Mouse (Mus musculus) liver, embryonic 14.5 days (tissue): ENCODE results near the gene Tnfrsf18. TPM values are rescaled to one million over a fixed set of nuclear protein-coding genes. Genes with fewer than 3 reads are reported as not detected.

Experiments used
- ATAC-seq: fragments of 200-750 bp; cut with Nextera tagmentation; 2 replicates; pipeline ENCODE4 v1.8.0; 2017; ENCODE audit warnings: moderate number of reproducible peaks, mild to moderate bottlenecking, moderate library complexity; ENCODE audit not compliant: insufficient read depth
- DNase-seq, 3 experiments: peaks; one replicate each; pipeline ENCODE4 v3.0.0-alpha.2; 2012 to 2013; ENCODE audit warnings: low read depth in 3 of 3, low spot score in 3 of 3
- H3K27ac ChIP-seq: fragments of 300-500 bp; sonication (generic); 2 replicates; pipeline ENCODE4 v1.5.1; 2014; ENCODE audit warnings: moderate library complexity, mild to moderate bottlenecking, control low read depth, inconsistent platforms
- H3K27me3 ChIP-seq: fragments of 300-500 bp; sonication (generic); 2 replicates; pipeline ENCODE4 v1.6.1; 2014; ENCODE audit warnings: mild to moderate bottlenecking, low read length, moderate library complexity; ENCODE audit not compliant: control insufficient read depth, insufficient read depth
- H3K36me3 ChIP-seq: fragments of 300-500 bp; sonication (generic); replicated peaks from 2 replicates; pipeline ENCODE4 v1.6.1; 2014; ENCODE audit warnings: low read depth; ENCODE audit not compliant: control insufficient read depth, insufficient read depth
- H3K4me1 ChIP-seq, 2 experiments: fragments of 200-500 bp in 1 of 2; fragments of 300-500 bp in 1 of 2; sonication (generic) in 1 of 2; replicated peaks; 2 replicates each; pipeline ENCODE4 v1.6.1; 2012 to 2014; ENCODE audit warnings: antibody characterized with exemption in 1 of 2, inconsistent platforms in 1 of 2, low read length in 1 of 2; ENCODE audit not compliant: control insufficient read depth in 2 of 2, insufficient read depth in 2 of 2
- H3K4me2 ChIP-seq: fragments of 300-500 bp; sonication (generic); 2 replicates; pipeline ENCODE4 v1.6.1; 2014; ENCODE audit warnings: low read depth, mild to moderate bottlenecking, control low read depth, moderate library complexity
- H3K4me3 ChIP-seq, 2 experiments: fragments of 200-500 bp in 1 of 2; fragments of 300-500 bp in 1 of 2; sonication (generic) in 1 of 2; 2 replicates each; pipeline ENCODE4 v1.5.1; 2012 to 2014; ENCODE audit warnings: low read depth in 2 of 2, low read length in 2 of 2, mild to moderate bottlenecking in 2 of 2, control low read depth in 1 of 2, inconsistent platforms in 1 of 2, moderate library complexity in 1 of 2; ENCODE audit not compliant: insufficient read depth in 1 of 2
- H3K9ac ChIP-seq: fragments of 300-500 bp; sonication (generic); replicated peaks from 2 replicates; pipeline ENCODE4 v1.6.1; 2014; ENCODE audit warnings: mild to moderate bottlenecking, control low read depth, moderate library complexity
- H3K9me3 ChIP-seq: fragments of 300-500 bp; sonication (generic); 2 replicates; pipeline ENCODE4 v1.6.1; 2016; ENCODE audit warnings: low read length, mixed read lengths; ENCODE audit not compliant: control insufficient read depth
- CTCF ChIP-seq: IDR thresholded peaks from 2 replicates; pipeline ENCODE4 v1.5.1; 2016; ENCODE audit warnings: antibody characterized with exemption, low read depth, control low read depth
- EP300 ChIP-seq: IDR thresholded peaks from 2 replicates; pipeline ENCODE4 v1.6.1; 2016; ENCODE audit warnings: antibody characterized with exemption, low read depth
- WGBS: fragments of 180-500 bp; shearing (Covaris S2); extraction: QIAGEN DNeasy Blood & Tissue Kit; methylation state at CpG from one replicate; pipeline ENCODE4 v1.1.7; 2014; ENCODE audit not compliant: insufficient replicate concordance; 5-methylcytosine and 5-hydroxymethylcytosine counted together
- polyA plus RNA-seq, 2 experiments: library from polyadenylated mRNA; depleted of rRNA in 1 of 2; stranded (reverse) in 1 of 2; unstranded in 1 of 2; fragments of >200 nt; fragmentation: Nextera tagmentation in 1 of 2; extraction: Ambion mirVana in 1 of 2; gene quantifications; 2 replicates each; pipeline versions ENCODE4 v1.2.1 to v1.2.3; 2012 to 2014

Gene Tnfrsf18
- polyA plus RNA-seq, 2 experiments = 0.39 to 0.53 TPM

DNA sequence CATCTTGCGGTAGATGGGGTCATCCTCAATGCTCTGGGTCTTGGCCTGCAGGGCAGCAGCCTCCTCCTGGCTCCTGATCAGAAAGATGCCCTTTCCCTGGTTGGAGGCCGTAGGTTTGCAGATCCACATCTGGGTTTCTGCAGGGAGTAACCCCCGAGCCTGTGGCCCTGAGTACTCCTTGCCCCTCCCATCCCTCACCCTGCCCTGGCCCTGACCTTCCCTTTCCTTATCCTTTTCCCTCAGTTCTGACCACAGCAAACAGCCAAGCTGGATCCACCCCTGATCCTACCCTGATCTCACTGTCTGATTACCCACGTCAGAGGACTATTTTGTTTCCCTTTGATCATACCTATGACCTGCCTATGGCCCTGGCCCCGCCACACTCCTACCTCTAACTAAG lies 18.8 kb downstream of the Tnfrsf18 start:
- ATAC-seq = no peak
- 46% methylated on average over 5 of the region's 5 CpGs for WGBS
- DNase-seq = no peak

GRCm38 (mm10) chr4:156049779-156050178 lies 23.8 kb downstream of the Tnfrsf18 start:
- Histone ChIP-seq H3K4me3 (no peak overlapping the region), H3K4me2 (no peak overlapping the region), H3K4me1 (peaks cover 0 to 2% of the 10 kb centered on the region in 2 experiments; a peak in 1 of 4 replicates), H3K9me3 (no peaks in the 10 kb centered on the region), H3K36me3 (no peaks in the 10 kb centered on the region), H3K27ac (no peak overlapping the region), H3K9ac (no peak overlapping the region), H3K27me3 (no peaks in the 10 kb centered on the region)
- WGBS = 18% methylated on average over 3 of the region's 3 CpGs
- TF ChIP-seq CTCF (no peak), EP300 (no peak)
- DNase-seq = no peak
- no peak for ATAC-seq

More for the DNA sequence above, 18.8 kb downstream of the Tnfrsf18 start:
- Histone ChIP-seq H3K4me1 (no peaks in the 10 kb centered on the region), H3K36me3 (no peaks in the 10 kb centered on the region), H3K4me2 (no peak overlapping the region), H3K27ac (no peak overlapping the region), H3K9me3 (no peaks in the 10 kb centered on the region), H3K4me3 (no peak overlapping the region), H3K27me3 (no peaks in the 10 kb centered on the region), H3K9ac (no peak overlapping the region)
- no peak for TF ChIP-seq EP300
- TF ChIP-seq CTCF = no peak

DNA sequence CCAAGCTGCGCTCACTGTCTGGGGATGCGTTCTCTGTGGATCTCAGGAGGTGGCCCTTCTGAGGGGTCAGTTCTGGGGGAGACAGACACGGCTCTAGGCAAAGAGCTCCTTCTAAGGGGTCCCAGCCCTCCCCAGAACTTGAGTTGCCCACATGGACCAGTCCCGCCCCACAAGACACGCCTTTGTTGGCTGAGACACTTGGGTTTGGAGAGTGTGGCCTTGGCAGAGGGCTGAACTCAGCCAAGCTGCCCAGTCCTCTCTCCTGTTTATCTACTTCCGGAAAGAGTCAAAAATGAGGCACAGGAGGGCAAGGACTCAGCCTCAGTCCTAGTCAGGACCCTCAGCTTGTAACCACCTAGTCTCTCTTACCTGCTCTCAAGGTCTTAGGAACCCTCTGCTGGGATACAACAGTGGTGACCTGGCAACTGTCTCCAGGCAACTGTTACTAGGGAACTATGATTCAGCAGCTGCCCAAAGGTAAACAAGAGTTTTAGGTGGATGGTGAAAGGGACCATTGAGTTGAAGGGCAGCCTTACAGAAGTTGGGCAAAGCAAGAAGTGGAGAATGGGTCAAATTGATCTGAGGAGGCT lies 24.5 kb downstream of the Tnfrsf18 start:
- no peak overlapping the region for H3K4me3 ChIP-seq
- no peak overlapping the region for H3K4me2 ChIP-seq
- 61% methylated on average over 6 of the region's 6 CpGs for WGBS
- no peaks in the 10 kb centered on the region for H3K27me3 ChIP-seq
- ATAC-seq = no peak
- H3K36me3 ChIP-seq = no peaks in the 10 kb centered on the region
- H3K9ac ChIP-seq = no peak overlapping the region
- TF ChIP-seq EP300 (no peak), CTCF (no peak)
- DNase-seq = no peak
- H3K27ac ChIP-seq = no peak overlapping the region
- H3K4me1 ChIP-seq = peaks cover 0 to 2% of the 10 kb centered on the region in 2 experiments; a peak in 1 of 4 replicates
- H3K9me3 ChIP-seq = no peaks in the 10 kb centered on the region

GRCm38 (mm10) chr4:156053113-156053512 lies 27.1 kb downstream of the Tnfrsf18 start:
- 60% methylated on average over 4 of the region's 4 CpGs for WGBS

DNA sequence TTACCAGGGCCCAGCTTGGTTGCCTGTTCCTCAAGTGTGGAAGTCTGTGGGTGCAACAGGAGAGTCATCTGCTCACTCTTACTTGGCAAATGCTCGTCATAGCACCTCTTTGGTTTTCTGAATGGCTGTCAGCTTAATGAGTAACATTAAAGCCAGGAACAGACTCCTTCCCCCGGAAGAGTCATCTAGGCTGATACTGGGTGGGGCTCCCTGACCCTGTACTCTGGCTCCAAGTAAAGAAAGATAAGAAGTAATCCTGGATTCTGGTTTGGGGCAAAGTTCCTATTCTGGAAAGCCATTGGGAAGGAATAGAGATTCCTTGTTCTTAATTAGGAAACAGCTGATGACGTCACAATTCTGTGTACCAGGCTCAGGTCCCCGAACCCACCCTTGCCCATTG lies 28.2 kb downstream of the Tnfrsf18 start:
- no peaks in the 10 kb centered on the region for H3K36me3 ChIP-seq
- DNase-seq = no peak
- no peak overlapping the region for H3K4me2 ChIP-seq
- WGBS = 57% methylated on average over 4 of the region's 4 CpGs
- H3K9ac ChIP-seq = no peak overlapping the region
- no peak overlapping the region for H3K27ac ChIP-seq
- H3K4me1 ChIP-seq = peaks cover 0 to 2% of the 10 kb centered on the region in 2 experiments; a peak in 1 of 4 replicates
- no peaks in the 10 kb centered on the region for H3K9me3 ChIP-seq
- ATAC-seq = no peak; the same call in 1 of the 2 replicates
- no peaks in the 10 kb centered on the region for H3K27me3 ChIP-seq
- TF ChIP-seq EP300 (no peak), CTCF (no peak)
- H3K4me3 ChIP-seq = no peak overlapping the region

More at GRCm38 (mm10) chr4:156053113-156053512, 27.1 kb downstream of the Tnfrsf18 start:
- H3K27me3 ChIP-seq = no peaks in the 10 kb centered on the region
- H3K4me3 ChIP-seq = no peak overlapping the region
- H3K9ac ChIP-seq = no peak overlapping the region
- TF ChIP-seq EP300 = no peak
- no peak for TF ChIP-seq CTCF
- H3K36me3 ChIP-seq = no peaks in the 10 kb centered on the region
- no peak for ATAC-seq
- no peaks in the 10 kb centered on the region for H3K9me3 ChIP-seq
- H3K27ac ChIP-seq = no peak overlapping the region
- no peak overlapping the region for H3K4me2 ChIP-seq
- H3K4me1 ChIP-seq = peaks cover 0 to 2% of the 10 kb centered on the region in 2 experiments; a peak in 1 of 4 replicates
- no peak for DNase-seq
